Mouse (Mus musculus) ES-Bruce4 (cell line): ENCODE results near the gene Ninj2. TPM values are rescaled to one million over a fixed set of nuclear protein-coding genes. Genes with fewer than 3 reads are reported as not detected.

ENCODE experiments used
- H3K27ac ChIP-seq: 2 replicates; pipeline ENCODE4 v1.5.1; 2012; ENCODE audit warnings: low read length, inconsistent platforms; ENCODE audit not compliant: insufficient read depth
- H3K27me3 ChIP-seq: 2 replicates; pipeline ENCODE4 v1.6.1; 2012; ENCODE audit warnings: mild to moderate bottlenecking, low read length, inconsistent platforms; ENCODE audit not compliant: control insufficient read depth, poor library complexity, insufficient read depth, severe bottlenecking
- H3K36me3 ChIP-seq: 2 replicates; pipeline ENCODE4 v1.6.1; 2012; ENCODE audit warnings: inconsistent platforms, mild to moderate bottlenecking, low read length, moderate library complexity; ENCODE audit not compliant: control insufficient read depth, poor library complexity, insufficient read depth, severe bottlenecking
- H3K4me1 ChIP-seq: one replicate; pipeline ENCODE4 v1.8.1; 2011; ENCODE audit warnings: low read length; ENCODE audit not compliant: control insufficient read depth, insufficient read depth
- H3K4me3 ChIP-seq: 2 replicates; pipeline ENCODE4 v1.5.1; 2011; ENCODE audit warnings: low read depth, mild to moderate bottlenecking, low read length
- H3K9ac ChIP-seq: 2 replicates; pipeline ENCODE4 v1.6.1; 2012; ENCODE audit warnings: low read depth, mild to moderate bottlenecking, inconsistent platforms; ENCODE audit not compliant: poor library complexity, severe bottlenecking
- H3K9me3 ChIP-seq: replicated peaks from 2 replicates; pipeline ENCODE4 v1.6.1; 2012; ENCODE audit warnings: mild to moderate bottlenecking, low read length, inconsistent platforms; ENCODE audit not compliant: control insufficient read depth, poor library complexity, insufficient read depth, severe bottlenecking
- CTCF ChIP-seq: IDR thresholded peaks from one replicate; pipeline ENCODE4 v1.8.1; 2011; ENCODE audit warnings: low read depth, low read length
- EP300 ChIP-seq: IDR thresholded peaks from 2 replicates; pipeline ENCODE4 v1.6.1; 2011; ENCODE audit warnings: low read depth, low read length; ENCODE audit not compliant: insufficient read depth
- POLR2A ChIP-seq: IDR thresholded peaks from one replicate; pipeline ENCODE4 v1.8.1; 2011; ENCODE audit warnings: low read length; ENCODE audit not compliant: insufficient read depth
- polyA plus RNA-seq: library from polyadenylated mRNA; stranded (reverse); fragments of >200 nt; gene quantifications from 2 replicates; pipeline ENCODE4 v1.2.4, GENCODE M21; 2011; ENCODE audit warnings: low read depth; ENCODE audit not compliant: missing spikeins, insufficient read depth, insufficient read length

Ninj2 gene
- polyA plus RNA-seq, 1 experiment: 0.75 TPM

DNA sequence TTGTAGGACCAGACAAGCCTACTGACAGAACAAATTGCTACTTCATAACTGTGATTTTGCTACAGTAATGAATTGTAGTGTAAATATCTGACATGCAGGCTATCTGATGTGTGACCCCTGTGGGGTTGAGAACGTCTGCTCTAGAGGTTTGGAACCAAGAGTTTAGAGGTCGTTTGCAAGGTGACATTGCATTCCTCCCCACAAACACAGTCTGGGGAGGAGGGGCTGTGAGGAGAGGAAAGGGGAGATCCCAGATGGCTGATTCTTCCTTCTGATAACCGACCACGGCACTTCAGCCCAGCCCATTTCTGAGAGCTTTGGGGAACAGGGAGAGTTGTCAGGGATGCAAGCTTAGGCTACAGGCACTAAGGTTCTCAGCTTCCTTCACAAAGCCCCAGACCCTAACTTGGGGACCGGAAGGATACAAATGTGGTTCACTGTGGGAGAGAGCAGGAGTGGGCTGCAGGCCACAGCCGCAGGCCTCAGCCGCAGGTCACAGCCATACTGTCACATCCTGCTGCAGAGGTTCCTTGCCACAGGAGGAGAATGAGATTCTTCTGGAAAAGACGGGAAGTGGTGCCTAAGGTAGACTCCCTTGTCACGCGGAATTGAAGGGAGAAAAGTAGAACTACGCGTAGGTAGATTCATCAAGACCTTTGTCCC lies 56.4 kb downstream of the Ninj2 start:
- no peaks in the 10 kb centered on the region for H3K4me1 ChIP-seq
- TF ChIP-seq CTCF: no peak
- TF ChIP-seq EP300: no peak
- no peak for TF ChIP-seq POLR2A
- H3K36me3 ChIP-seq: no peaks in the 10 kb centered on the region
- H3K4me3 ChIP-seq: no peak overlapping the region
- H3K27ac ChIP-seq: no peak overlapping the region
- no peaks in the 10 kb centered on the region for H3K27me3 ChIP-seq
- H3K9me3 ChIP-seq: no peaks in the 10 kb centered on the region
- no peak overlapping the region for H3K9ac ChIP-seq

DNA sequence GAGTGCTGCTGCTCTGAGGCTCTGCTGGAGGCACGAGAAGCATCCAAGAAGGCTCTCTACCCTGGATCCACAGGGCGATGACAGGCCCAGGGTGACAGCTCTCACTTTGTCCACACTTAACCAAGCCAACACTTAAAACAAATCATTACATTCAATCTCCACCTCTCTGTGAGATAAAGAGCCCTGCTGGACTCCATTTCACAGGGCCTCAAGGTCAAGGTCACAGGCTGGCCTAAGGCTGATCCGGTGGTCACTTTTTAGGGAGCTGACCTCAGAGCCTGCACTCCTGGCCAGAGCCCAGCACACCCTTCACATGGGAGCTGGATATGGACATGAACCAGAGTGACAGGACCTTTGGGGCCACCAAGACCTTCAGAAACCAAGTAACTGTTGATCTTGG lies 57.1 kb downstream of the Ninj2 start:
- H3K27ac ChIP-seq: no peak overlapping the region
- TF ChIP-seq EP300 (no peak), CTCF (no peak), POLR2A (no peak)

DNA sequence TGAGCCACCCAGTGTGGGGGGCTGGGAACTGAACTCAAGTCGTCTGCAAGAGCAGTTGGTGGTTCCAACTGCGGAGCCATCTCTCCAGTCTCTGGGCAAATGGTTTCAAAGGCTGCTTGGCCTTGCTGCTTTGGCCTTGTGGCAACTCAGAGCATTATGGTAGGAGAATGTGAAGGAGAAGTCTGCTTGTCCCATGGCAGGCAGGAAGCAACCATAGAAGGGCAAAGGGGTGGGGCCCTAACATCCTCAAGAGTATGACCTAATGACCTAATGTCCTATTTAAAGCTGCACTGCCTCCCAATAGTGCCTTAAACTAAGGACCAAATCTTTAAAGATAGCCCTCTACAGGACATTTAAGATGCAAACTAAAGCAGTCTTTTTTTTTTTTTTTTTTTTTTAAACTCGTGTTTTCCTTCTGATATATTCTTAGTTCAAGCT lies 58.5 kb downstream of the Ninj2 start:
- H3K9me3 ChIP-seq: no peaks in the 10 kb centered on the region
- no peak overlapping the region for H3K9ac ChIP-seq
- H3K27me3 ChIP-seq: no peaks in the 10 kb centered on the region
- H3K36me3 ChIP-seq: no peaks in the 10 kb centered on the region
- TF ChIP-seq EP300 (no peak), CTCF (no peak), POLR2A (no peak)
- no peak overlapping the region for H3K27ac ChIP-seq
- H3K4me1 ChIP-seq: no peaks in the 10 kb centered on the region
- no peak overlapping the region for H3K4me3 ChIP-seq

More for the DNA sequence above, 57.1 kb downstream of the Ninj2 start:
- Histone ChIP-seq H3K4me1 (no peaks in the 10 kb centered on the region), H3K9ac (no peak overlapping the region), H3K9me3 (no peaks in the 10 kb centered on the region), H3K4me3 (no peak overlapping the region), H3K36me3 (no peaks in the 10 kb centered on the region), H3K27me3 (no peaks in the 10 kb centered on the region)

DNA sequence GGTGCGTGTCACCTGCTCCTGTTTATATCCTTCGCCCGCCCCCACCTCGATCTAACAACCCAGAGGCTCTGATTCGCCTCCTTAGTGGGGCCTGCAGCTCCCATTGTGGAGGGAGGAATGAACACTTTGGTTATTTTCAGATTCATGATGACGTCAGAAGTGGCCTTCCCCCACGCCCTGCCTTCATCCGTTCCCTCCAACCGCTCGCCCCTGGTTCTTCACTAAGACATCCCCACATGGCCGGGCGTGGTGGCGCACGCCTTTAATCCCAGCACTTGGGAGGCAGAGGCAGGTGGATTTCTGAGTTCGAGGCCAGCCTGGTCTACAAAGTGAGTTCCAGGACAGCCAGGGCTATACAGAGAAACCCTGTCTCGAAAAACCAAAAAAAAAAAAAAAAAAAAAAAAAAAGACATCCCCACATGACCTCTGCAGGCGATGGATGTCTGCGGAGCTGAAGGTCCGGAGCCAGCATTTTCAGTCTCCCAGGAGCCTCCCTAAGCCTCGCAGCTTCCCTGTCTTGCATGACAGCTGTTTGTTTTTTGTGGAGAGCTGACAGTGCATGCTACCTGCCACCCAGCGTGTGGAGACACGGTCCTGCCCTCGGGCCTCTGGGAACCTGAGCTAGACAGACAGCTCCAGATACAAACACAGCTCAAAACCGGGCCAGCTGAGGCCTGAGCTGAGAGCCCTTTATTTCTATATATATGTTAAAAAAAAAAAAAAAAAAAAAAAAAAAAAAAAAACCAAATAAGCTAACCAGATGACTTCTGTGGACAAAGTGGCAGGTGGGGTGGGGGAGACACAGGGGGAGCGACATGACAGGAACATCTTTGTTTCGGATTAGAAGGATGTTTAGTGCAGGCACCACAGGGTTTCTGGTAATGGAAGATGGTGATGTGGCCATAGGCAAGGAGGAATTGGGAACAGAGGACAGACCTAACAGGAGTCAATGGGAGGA lies 59.9 kb downstream of the Ninj2 start:
- Histone ChIP-seq H3K27me3 (no peaks in the 10 kb centered on the region), H3K4me1 (no peaks in the 10 kb centered on the region), H3K9me3 (no peaks in the 10 kb centered on the region), H3K27ac (no peak overlapping the region), H3K4me3 (no peak overlapping the region), H3K36me3 (no peaks in the 10 kb centered on the region), H3K9ac (no peak overlapping the region)
- TF ChIP-seq POLR2A (no peak), EP300 (no peak), CTCF (no peak)

DNA sequence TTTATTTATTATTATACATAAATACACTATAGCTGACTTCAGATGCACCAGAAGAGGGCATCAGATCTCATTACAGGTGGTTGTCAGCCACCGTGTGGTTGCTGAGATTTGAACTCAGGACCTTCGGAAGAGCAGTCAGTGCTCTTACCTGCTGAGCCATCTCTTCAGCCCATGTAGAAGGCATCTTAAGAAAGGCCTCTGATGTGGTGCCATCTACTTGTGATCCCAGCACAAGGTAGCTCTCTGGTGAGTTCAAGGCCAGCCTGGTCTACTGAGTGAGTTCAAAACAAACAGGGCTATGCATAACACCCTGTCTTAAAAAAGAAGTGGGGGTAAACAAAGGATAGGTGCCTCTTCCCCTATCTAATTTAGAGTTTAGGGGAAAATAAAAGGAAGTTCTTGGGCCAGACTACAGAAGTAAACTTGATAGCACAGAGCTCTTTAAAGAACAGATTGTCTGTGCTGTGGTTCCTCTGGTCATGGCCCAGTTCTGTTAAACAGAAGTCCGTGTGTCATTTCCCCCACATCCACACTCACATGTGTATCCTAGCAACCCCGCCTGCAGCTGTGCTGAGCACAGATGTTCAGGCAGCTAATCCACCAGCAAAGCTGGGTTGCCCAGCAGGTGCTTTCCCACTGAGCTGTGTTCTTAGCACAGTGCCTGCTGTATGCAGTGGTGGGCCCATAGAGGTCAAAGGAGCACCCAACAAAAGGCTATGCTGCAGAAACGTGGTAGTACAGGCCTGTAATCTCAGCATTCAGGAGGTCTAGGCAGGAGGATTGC lies 61.6 kb downstream of the Ninj2 start:
- no peak overlapping the region for H3K27ac ChIP-seq
- H3K4me1 ChIP-seq: no peaks in the 10 kb centered on the region
- H3K9me3 ChIP-seq: no peaks in the 10 kb centered on the region
- H3K36me3 ChIP-seq: no peaks in the 10 kb centered on the region
- no peak overlapping the region for H3K9ac ChIP-seq
- no peaks in the 10 kb centered on the region for H3K27me3 ChIP-seq
- no peak overlapping the region for H3K4me3 ChIP-seq
- no peak for TF ChIP-seq CTCF
- no peak for TF ChIP-seq EP300
- TF ChIP-seq POLR2A: no peak
